Mouse (Mus musculus): Measurements from ENCODE around the gene Pacs1.

GRCm38 (mm10) chr19:5094243-5094632 is 178.7 kb downstream of the Pacs1 start:
- TF ChIP-seq POLR2A (IDR thresholded peaks at IDR 0.05; ENCODE audit: extremely low read depth, insufficient read depth, low read length), result no peak
- peak; percentile 86 for TF ChIP-seq CTCF (IDR thresholded peaks at IDR 0.05; ENCODE audit: low read depth, low read length)

Data from liver, adult 2 months (tissue).